Mouse (Mus musculus) embryonic fibroblast, embryonic 13.5 days (primary cell): ENCODE results near the gene Gzmm. TPM values are rescaled to one million over a fixed set of nuclear protein-coding genes. Genes with fewer than 3 reads are reported as not detected.

ENCODE experiments used
- H3K27ac ChIP-seq: 2 replicates; pipeline ENCODE4 v1.5.1; 2012; ENCODE audit warnings: low read length, control low read depth, inconsistent platforms; ENCODE audit not compliant: insufficient read depth
- H3K4me1 ChIP-seq: 2 replicates; pipeline ENCODE4 v1.6.1; 2011; ENCODE audit warnings: low read length; ENCODE audit not compliant: control insufficient read depth, insufficient read depth
- H3K4me3 ChIP-seq: 2 replicates; pipeline ENCODE4 v1.5.1; 2011; ENCODE audit warnings: mild to moderate bottlenecking, control low read depth, low read length; ENCODE audit not compliant: insufficient read depth
- CTCF ChIP-seq: IDR thresholded peaks from 2 replicates; pipeline ENCODE4 v1.5.1; 2011; ENCODE audit warnings: mild to moderate bottlenecking, control low read depth, low read length, moderate library complexity, borderline replicate concordance; ENCODE audit not compliant: insufficient read depth
- POLR2A ChIP-seq: IDR thresholded peaks from 2 replicates; pipeline ENCODE4 v1.6.1; 2011; ENCODE audit warnings: low read depth, mild to moderate bottlenecking, control low read depth, low read length, moderate library complexity
- polyA plus RNA-seq: library from polyadenylated mRNA; stranded (reverse); fragments of >200 nt; gene quantifications from 2 replicates; pipeline ENCODE4 v1.2.4, GENCODE M21; 2011; ENCODE audit warnings: low read depth; ENCODE audit not compliant: missing spikeins, insufficient read length

Gene Gzmm
- polyA plus RNA-seq, 1 experiment, result not detected

GRCm38 (mm10) chr10:79687513-79687912 is 1.3 kb upstream of the Gzmm start:
- H3K4me1 ChIP-seq, result peaks cover 9% of the 10 kb centered on the region
- H3K27ac ChIP-seq, result no peak overlapping the region
- TF ChIP-seq POLR2A (no peak), CTCF (no peak)
- no peak overlapping the region for H3K4me3 ChIP-seq

GRCm38 (mm10) chr10:79689178-79689577 is 358 bp downstream of the Gzmm start:
- Histone ChIP-seq H3K4me3 (no peak overlapping the region), H3K27ac (no peak overlapping the region), H3K4me1 (peaks cover 5% of the 10 kb centered on the region)
- TF ChIP-seq POLR2A, result no peak
- TF ChIP-seq CTCF, result no peak

GRCm38 (mm10) chr10:79691986-79692548 is 3.2 kb downstream of the Gzmm start:
- Histone ChIP-seq H3K4me3 (no peak overlapping the region), H3K4me1 (peaks cover 10% of the 10 kb centered on the region; the same call in 1 of the 2 replicates), H3K27ac (no peak overlapping the region)
- TF ChIP-seq CTCF (no peak), POLR2A (no peak; the same call in 1 of the 2 replicates)

- no peak overlapping the region for H3K4me3 ChIP-seq
- TF ChIP-seq CTCF, result no peak
- no peak for TF ChIP-seq POLR2A
- H3K27ac ChIP-seq, result no peak overlapping the region
- peaks cover 10% of the 10 kb centered on the region; the same call in 1 of the 2 replicates for H3K4me1 ChIP-seq
These were observed 5.0 kb downstream of the Gzmm start for GRCm38 (mm10) chr10:79693580-79694378.

GRCm38 (mm10) chr10:79694379-79694655 is 5.5 kb downstream of the Gzmm start:
- H3K27ac ChIP-seq, result no peak overlapping the region
- no peak overlapping the region for H3K4me3 ChIP-seq
- TF ChIP-seq CTCF (no peak), POLR2A (no peak)
- H3K4me1 ChIP-seq, result peaks cover 10% of the 10 kb centered on the region; the same call in 1 of the 2 replicates

GRCm38 (mm10) chr10:79695231-79696128 is 6.7 kb downstream of the Gzmm start:
- TF ChIP-seq CTCF (peak; percentile 93), POLR2A (no peak)
- peaks cover 10% of the 10 kb centered on the region; the same call in 1 of the 2 replicates for H3K4me1 ChIP-seq
- H3K27ac ChIP-seq, result peak overlapping the region; percentile 59
- no peak overlapping the region for H3K4me3 ChIP-seq

GRCm38 (mm10) chr10:79696129-79696651 is 7.4 kb downstream of the Gzmm start:
- TF ChIP-seq CTCF, result no peak
- TF ChIP-seq POLR2A, result no peak
- H3K4me3 ChIP-seq, result no peak overlapping the region
- H3K4me1 ChIP-seq, result peaks cover 10% of the 10 kb centered on the region; the same call in 1 of the 2 replicates
- peak overlapping the region; percentile 59 for H3K27ac ChIP-seq

- Histone ChIP-seq H3K4me1 (peaks cover 10% of the 10 kb centered on the region; the same call in 1 of the 2 replicates), H3K27ac (no peak overlapping the region), H3K4me3 (no peak overlapping the region)
- TF ChIP-seq POLR2A (no peak), CTCF (no peak)
These were observed 9.1 kb downstream of the Gzmm start for GRCm38 (mm10) chr10:79697916-79698315.

- no peak overlapping the region for H3K4me3 ChIP-seq
- TF ChIP-seq POLR2A (no peak), CTCF (no peak)
- no peak overlapping the region for H3K27ac ChIP-seq
- H3K4me1 ChIP-seq, result peaks cover 10% of the 10 kb centered on the region; the same call in 1 of the 2 replicates
These were observed 9.6 kb downstream of the Gzmm start for GRCm38 (mm10) chr10:79698459-79698858.
